Mouse (Mus musculus) kidney, adult 2 months (tissue): ENCODE measurements around the gene Abhd17b.

Experiments
- CTCF ChIP-seq: fragments of 200-500 bp; conservative IDR thresholded peaks from 2 replicates; pipeline ENCODE4 v1.5.1; 2011; ENCODE audit warnings: low read depth, mild to moderate bottlenecking, control low read depth, low read length, moderate library complexity, mixed read lengths; ENCODE audit not compliant: insufficient read depth, insufficient read length
- POLR2A ChIP-seq: fragments of 200-500 bp; IDR thresholded peaks from one replicate; pipeline ENCODE4 v1.6.1; 2011; ENCODE audit warnings: low read depth, low read length, control low read depth

- no peak for TF ChIP-seq POLR2A
- no peak for TF ChIP-seq CTCF
Observed at GRCm38 (mm10) chr19:21731887-21732286, 78.9 kb downstream of the Abhd17b start.
